Mouse (Mus musculus) spleen, adult 10 weeks (tissue): ENCODE results near the gene Cdh15. TPM values are rescaled to one million over a fixed set of nuclear protein-coding genes. Genes with fewer than 3 reads are reported as not detected.

Experiments
- polyA plus RNA-seq: library from polyadenylated mRNA; stranded (reverse); fragments of 350-450 nt; fragmentation: Illumina TruSeq; extraction: RNeasy Lipid Tissue Mini Kit (QIAGEN cat#74804); gene quantifications from one replicate; pipeline ENCODE4 v1.2.3, GENCODE M21; 2015; ENCODE audit warnings: low replicate concordance; ENCODE audit not compliant: insufficient read depth

The Cdh15 gene
- not detected for polyA plus RNA-seq

GRCm38 (mm10) chr8:122847829-122848561 lies at the start of gene Cdh15:
TSS of gene Cdh15 (plus strand) at chr8:122847966.

Other genes with a start within 250 kb of the Cdh15 start
- 10.4 TPM for gene Galns, start 236.5 kb upstream of the Cdh15 start, polyA plus RNA-seq
- 39.3 TPM for gene Trappc2l, start 236.3 kb upstream of the Cdh15 start, polyA plus RNA-seq
- gene Pabpn1l, start 225.2 kb upstream of the Cdh15 start, polyA plus RNA-seq, result not detected
- 13.0 TPM for gene Cbfa2t3, start 148.9 kb upstream of the Cdh15 start, polyA plus RNA-seq
- gene Acsf3, start 72.5 kb upstream of the Cdh15 start, polyA plus RNA-seq, result 5.3 TPM
- gene Ankrd11, start 194.3 kb downstream of the Cdh15 start, polyA plus RNA-seq, result 95.4 TPM
- 35.7 TPM for gene Spg7, start 215.0 kb downstream of the Cdh15 start, polyA plus RNA-seq